Mouse (Mus musculus) gastrocnemius, adult 2 months (tissue): ENCODE measurements around the gene Zfp974. TPM values are rescaled to one million over a fixed set of nuclear protein-coding genes. Genes with fewer than 3 reads are reported as not detected.

Experiments
- DNase-seq: peaks from one replicate; pipeline ENCODE4 v3.0.0; 2022
- H3K27ac ChIP-seq: fragments of 200-600 bp; 2 replicates; pipeline ENCODE4 v1.8.1; 2022; ENCODE audit warnings: mild to moderate bottlenecking
- H3K4me3 ChIP-seq: fragments of 200-600 bp; 2 replicates; pipeline ENCODE4 v1.8.1; 2022; ENCODE audit warnings: mild to moderate bottlenecking, moderate library complexity
- CTCF ChIP-seq: fragments of 200-600 bp; IDR thresholded peaks from 2 replicates; pipeline ENCODE4 v1.8.1; 2022; ENCODE audit warnings: antibody characterized with exemption, mild to moderate bottlenecking, moderate library complexity
- intact Hi-C: fragments of 180-260 bp; cut with DNase I; formaldehyde crosslinking; loops from one replicate; pipeline ENCODE4 v1.15.1; 2025
- total RNA-seq, 2 experiments: library from RNA; stranded (reverse); gene quantifications; 2 replicates each; pipeline ENCODE4 v1.2.3; 2021

Gene Zfp974
- total RNA-seq, 2 experiments from 2014 or later, result 4.1 to 6.2 TPM

DNA sequence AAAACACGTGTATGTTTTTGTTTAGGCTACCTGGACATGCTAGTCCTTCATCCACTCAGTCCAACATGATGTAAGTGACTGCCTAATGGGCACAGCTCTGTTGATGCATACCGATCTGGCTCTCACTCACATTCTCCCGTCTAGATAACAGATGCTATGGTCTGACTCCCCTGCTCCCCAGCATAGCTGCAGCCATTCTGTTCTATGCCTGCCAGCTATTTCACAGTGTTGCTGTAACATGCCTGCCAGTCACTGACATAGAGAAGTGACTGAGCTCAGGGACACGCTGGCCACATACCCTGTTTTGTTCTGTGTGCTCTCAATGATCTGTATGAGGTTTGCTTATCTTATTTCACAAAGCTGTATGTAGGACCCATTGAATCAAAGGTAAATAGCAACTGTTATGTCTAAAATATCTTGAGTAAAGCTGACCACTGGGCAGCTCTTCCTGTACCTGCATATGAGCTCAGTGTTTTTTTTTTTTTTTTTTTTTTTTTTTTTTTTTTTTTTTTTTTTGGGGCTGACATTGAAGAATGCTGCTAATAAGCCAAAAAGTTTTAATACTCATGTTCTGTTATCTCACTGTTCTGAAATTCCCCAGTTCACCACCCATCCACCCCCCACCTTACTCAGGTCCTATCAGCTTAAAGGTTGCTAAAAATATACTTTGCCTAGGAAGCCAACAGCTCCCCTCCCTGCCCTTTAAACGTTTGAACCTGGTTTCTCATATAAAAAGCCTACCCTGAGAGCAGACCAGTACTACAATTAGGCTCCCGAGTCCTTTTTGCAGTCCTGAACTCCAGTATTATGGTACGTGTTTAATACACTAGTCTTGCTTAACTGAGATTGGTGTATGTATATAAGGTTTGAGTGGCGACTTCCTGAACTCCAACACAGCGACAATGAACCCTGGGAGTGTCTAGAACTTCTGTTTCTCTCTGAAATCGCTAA, 69.7 kb downstream of the Zfp974 start:
- no peak for TF ChIP-seq CTCF
- no peak for DNase-seq
- intact Hi-C loops, result loop anchor here (2.0 kb wide), 1 partner anchor 21 kb away; the partner anchor contains the start of gene Zfp59
- Histone ChIP-seq H3K27ac (peak overlapping the region; percentile 94), H3K4me3 (peak overlapping the region; percentile 90)

Other genes starting within 250 kb of the Zfp974 start
- gene Zfp607b, start 240.1 kb downstream of the Zfp974 start, total RNA-seq, result under 1 TPM; 0.43 to 0.84 TPM
- 1 to 10 TPM; 5.9 to 9.0 TPM for gene Zfp60, start 198.1 kb downstream of the Zfp974 start, total RNA-seq
- gene Zfp626, start 122.3 kb downstream of the Zfp974 start, total RNA-seq, result 1 to 10 TPM; 4.0 to 5.0 TPM
- 1 to 10 TPM; 2.3 to 2.7 TPM for gene Zfp59, start 90.9 kb downstream of the Zfp974 start, total RNA-seq
- 1 to 10 TPM; 2.1 to 2.3 TPM for gene Zfp607a, start 71.9 kb downstream of the Zfp974 start, total RNA-seq
- 1 to 10 TPM; 7.7 to 10.0 TPM for gene Zfp780b, start 49.7 kb upstream of the Zfp974 start, total RNA-seq
- under 1 TPM; 0.39 to 0.43 TPM for gene Zfp850, start 84.7 kb upstream of the Zfp974 start, total RNA-seq
- 100 to 1,000 TPM; 100 to 102 TPM for gene Psmc4, start 120.6 kb upstream of the Zfp974 start, total RNA-seq
- not detected for gene Fcgbp, start 141.8 kb upstream of the Zfp974 start, total RNA-seq
- not detected for gene 9530053A07Rik, start 200.0 kb upstream of the Zfp974 start, total RNA-seq
- gene Fbl, start 240.2 kb upstream of the Zfp974 start, total RNA-seq, result 10 to 100 TPM; 21.2 to 28.9 TPM